Mouse (Mus musculus) olfactory bulb, adult 2 months (tissue): ENCODE data around the gene Hnrnpab.

Source experiments
- CTCF ChIP-seq: fragments of 200-500 bp; IDR thresholded peaks from 2 replicates; pipeline ENCODE4 v1.5.1; 2012; ENCODE audit warnings: low read depth, mild to moderate bottlenecking, low read length, moderate library complexity; ENCODE audit not compliant: insufficient read depth
- POLR2A ChIP-seq: fragments of 200-500 bp; IDR thresholded peaks from 2 replicates; pipeline ENCODE4 v1.6.1; 2012; ENCODE audit warnings: mild to moderate bottlenecking, low read depth, low read length, moderate library complexity; ENCODE audit not compliant: insufficient read depth

DNA sequence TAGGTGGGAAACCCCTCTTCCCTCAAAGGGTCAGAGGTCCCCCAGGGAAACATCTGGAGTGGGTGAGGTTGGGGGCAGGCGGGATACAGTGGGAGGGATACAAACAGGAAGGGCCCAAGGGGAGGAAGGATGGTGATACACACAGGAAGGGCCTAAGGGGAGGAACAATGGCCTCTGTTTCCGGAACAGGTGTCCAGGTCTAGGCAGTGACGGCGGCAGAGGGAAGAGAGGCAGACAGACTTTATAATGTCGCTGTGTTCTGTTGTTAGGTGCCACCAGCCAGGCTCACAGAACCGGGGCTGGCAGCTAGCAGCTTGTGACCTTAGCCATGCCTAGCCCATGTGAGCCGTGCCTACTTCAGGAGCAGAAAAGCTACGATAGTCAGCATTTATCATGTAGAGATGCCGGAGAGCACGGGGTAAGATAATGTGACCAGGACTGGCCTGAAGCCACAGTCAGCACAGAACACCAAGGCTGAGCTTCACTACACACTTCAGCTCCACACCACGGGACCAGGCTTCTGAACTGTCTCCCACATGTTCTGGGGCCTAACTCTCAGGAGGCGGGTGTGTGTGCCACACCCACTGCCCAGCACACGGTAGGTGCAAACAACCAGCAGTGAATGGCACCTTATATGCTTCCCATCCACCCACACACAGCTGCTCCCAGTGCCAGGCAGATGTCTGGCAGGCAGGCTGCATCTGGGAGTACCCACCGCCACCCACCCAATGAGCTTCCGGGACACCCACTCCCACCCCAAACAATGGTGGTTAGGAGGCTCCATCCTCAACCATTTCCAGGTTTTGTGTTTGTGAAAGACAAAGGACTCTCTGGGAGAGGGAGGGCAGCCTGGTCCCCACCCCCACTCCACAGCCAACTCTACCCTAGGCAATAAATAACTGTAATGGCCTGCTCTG, 40.4 kb upstream of the Hnrnpab start:
- TF ChIP-seq CTCF: no peak
- no peak for TF ChIP-seq POLR2A
